ENCODE assay signal across 16 mouse cellular contexts in genomic region chr2:54567632-54568031, GRCm38 (mm10).
"Had no signal": no experiment of that assay in that cellular context is flagged by ENCODE, and none has a peak within 500 bp of the region (broad histone marks: within the 10 kb centered on the region; RNA-seq: fewer than 3 reads in every experiment).

No protein-coding gene starts in this region.

- H3K27ac ChIP-seq: kidney, postnatal 0 days; limb, embryonic 13.5 days; liver, embryonic 14.5 days; midbrain, embryonic 12.5 days; neural tube, embryonic 15.5 days; stomach, embryonic 15.5 days had no signal

- DNase-seq: kidney, postnatal 36 days; layer of hippocampus, adult 9-11 months; layer of hippocampus, postnatal 36 days; left cerebral cortex, postnatal 4 days; lung, adult 18-20 months; right cerebral cortex, adult 18-20 months; right cerebral cortex, postnatal 4 days; spleen, adult 18-20 months; thymus, adult 2 months; thymus, postnatal 25 days had no signal

- H3K4me3 ChIP-seq: limb, embryonic 13.5 days; midbrain, embryonic 12.5 days; neural tube, embryonic 15.5 days; stomach, embryonic 15.5 days had no signal
